Mouse (Mus musculus): ENCODE measurements around the gene Chst11. TPM values are rescaled to one million over a fixed set of nuclear protein-coding genes. Genes with fewer than 3 reads are reported as not detected.
A peak's percentile ranks its signal among the peaks of the same experiment; 100 is the strongest.

The Chst11 gene
- polyA plus RNA-seq, 1 experiment from 2014 or later, result 4.4 TPM

DNA sequence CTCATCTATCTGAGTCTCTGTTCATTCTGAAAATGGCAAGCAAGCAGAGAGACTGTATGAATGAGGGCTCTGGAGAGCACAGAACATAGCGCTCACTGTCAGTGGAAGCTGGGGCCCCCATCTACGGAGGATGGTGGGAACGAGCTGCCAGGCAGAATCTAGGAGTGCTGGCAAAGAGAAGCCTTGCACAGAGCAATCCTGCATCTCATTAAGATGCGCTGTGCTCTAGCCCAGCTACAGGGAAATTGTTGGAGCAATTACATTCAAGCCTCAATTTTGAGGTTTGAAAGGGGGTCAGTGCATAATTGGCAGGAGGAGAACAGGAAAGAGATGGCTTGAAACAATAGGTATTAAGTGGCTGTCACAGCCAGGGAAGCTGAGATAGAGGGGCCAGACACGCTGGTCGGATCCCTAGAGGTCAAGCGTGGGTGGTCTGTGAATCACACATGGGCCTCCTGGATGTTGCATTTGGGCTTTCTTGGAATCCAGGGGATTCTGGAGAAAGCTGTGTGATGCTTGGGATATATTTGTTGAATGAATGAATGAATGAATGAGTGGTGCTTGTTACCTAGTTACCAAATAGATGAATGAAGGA is 121.0 kb downstream of the Chst11 start:
- no peaks in the 10 kb centered on the region for H3K9me3 ChIP-seq (ENCODE audit: control insufficient read depth, low read length)
- H3K9ac ChIP-seq (ENCODE audit: low read depth, low read length), result no peak overlapping the region
- ATAC-seq (ENCODE audit: low read depth) (peak; percentile 46; the same call in 1 of the 2 replicates), DNase-seq (ENCODE audit: low spot score) (peak; percentile 57)
- H3K4me3 ChIP-seq (ENCODE audit: low read depth, low read length), result no peak overlapping the region
- no peaks in the 10 kb centered on the region for H3K36me3 ChIP-seq (ENCODE audit: control insufficient read depth, insufficient read depth, low read length)
- H3K27me3 ChIP-seq (replicated peaks; ENCODE audit: control insufficient read depth, insufficient read depth, low read length), result no peaks in the 10 kb centered on the region
- peaks cover 43% of the 10 kb centered on the region for H3K4me1 ChIP-seq (ENCODE audit: control insufficient read depth, insufficient read depth, low read length)
- peak overlapping the region; percentile 8; the same call in 1 of the 2 replicates for H3K27ac ChIP-seq (replicated peaks; ENCODE audit: low read depth, low read length)
- H3K4me2 ChIP-seq (ENCODE audit: low read depth, low read length), result no peak overlapping the region
- 44% methylated on average over 7 of the region's 7 CpGs for WGBS

DNA sequence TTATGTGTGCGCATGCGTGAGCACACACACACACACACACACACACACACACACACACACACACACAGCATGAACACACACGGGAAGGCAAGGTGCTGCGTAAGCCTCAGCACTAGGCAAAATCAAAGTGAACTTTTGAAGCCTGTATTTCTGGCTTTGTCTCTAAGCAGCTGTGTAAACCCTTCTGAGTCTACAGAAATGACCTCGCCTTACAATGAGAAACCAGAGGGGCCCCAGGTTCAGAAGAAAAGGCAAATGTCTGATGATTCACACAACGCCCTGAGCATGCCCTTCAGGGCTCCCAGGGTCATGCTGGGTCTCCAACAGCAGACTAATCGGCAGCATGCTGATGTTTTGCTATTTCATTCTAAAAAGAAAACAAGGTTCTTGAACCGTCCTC is 122.1 kb downstream of the Chst11 start:
- ATAC-seq (ENCODE audit: low read depth) (no peak; the same call in 1 of the 2 replicates), DNase-seq (ENCODE audit: low spot score) (peak; percentile 50)
- no peak overlapping the region for H3K4me2 ChIP-seq (ENCODE audit: low read depth, low read length)
- H3K4me3 ChIP-seq (ENCODE audit: low read depth, low read length), result no peak overlapping the region
- no peak overlapping the region for H3K9ac ChIP-seq (ENCODE audit: low read depth, low read length)
- no peaks in the 10 kb centered on the region for H3K27me3 ChIP-seq (replicated peaks; ENCODE audit: control insufficient read depth, insufficient read depth, low read length)
- peak overlapping the region; percentile 54 for H3K27ac ChIP-seq (replicated peaks; ENCODE audit: low read depth, low read length)
- H3K36me3 ChIP-seq (ENCODE audit: control insufficient read depth, insufficient read depth, low read length), result no peaks in the 10 kb centered on the region
- no peaks in the 10 kb centered on the region for H3K9me3 ChIP-seq (ENCODE audit: control insufficient read depth, low read length)
- 53% methylated on average over 8 of the region's 8 CpGs for WGBS
- H3K4me1 ChIP-seq (ENCODE audit: control insufficient read depth, insufficient read depth, low read length), result peaks cover 35% of the 10 kb centered on the region

DNA sequence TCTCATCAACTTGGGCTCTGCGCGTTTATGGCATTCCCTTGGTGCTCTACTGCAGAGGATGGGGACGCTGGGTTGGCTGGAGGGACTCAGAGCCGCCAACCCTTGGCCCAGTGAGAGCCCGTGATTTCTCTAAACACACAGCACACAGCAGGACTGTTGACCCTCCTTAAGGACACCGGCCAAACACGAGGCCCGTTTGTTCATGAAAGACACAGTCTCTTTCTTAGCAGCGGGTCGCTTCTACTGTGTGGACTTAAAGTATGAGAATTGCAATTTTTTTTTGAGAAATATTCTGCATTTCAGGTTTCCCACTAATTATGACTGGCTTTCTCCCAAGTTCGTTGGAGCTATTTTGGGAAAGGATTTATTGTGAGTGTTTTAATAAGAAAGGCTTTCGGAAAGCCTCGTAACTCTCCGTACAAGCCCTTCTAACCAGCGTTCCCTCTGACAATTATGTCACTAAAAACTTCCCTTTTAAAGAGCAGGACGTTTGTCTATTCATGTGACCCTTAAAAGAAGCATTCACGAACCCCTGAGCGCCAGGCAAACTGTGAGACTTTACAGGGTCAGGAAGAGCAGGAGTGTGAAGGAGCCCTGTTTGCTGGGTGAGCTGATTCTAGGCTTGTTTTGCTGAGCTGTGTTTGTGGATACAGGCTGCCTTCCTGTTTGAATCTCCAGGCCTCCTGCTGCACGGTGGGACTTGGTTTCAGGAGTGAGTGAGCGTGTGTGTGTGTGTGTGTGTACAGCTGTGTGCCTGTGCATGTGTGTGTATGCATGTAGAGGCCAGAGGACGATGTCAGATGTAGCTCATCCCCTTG is 122.8 kb downstream of the Chst11 start:
- Histone ChIP-seq H3K4me1 (ENCODE audit: control insufficient read depth, insufficient read depth, low read length) (peaks cover 34% of the 10 kb centered on the region), H3K36me3 (ENCODE audit: control insufficient read depth, insufficient read depth, low read length) (no peaks in the 10 kb centered on the region), H3K4me3 (ENCODE audit: low read depth, low read length) (no peak overlapping the region), H3K27ac (replicated peaks; ENCODE audit: low read depth, low read length) (peak overlapping the region; percentile 54), H3K27me3 (replicated peaks; ENCODE audit: control insufficient read depth, insufficient read depth, low read length) (no peaks in the 10 kb centered on the region), H3K4me2 (ENCODE audit: low read depth, low read length) (no peak overlapping the region), H3K9ac (ENCODE audit: low read depth, low read length) (0 out of 2 replicates have a peak overlapping the region, but pooled peaks have one; percentile 32), H3K9me3 (ENCODE audit: control insufficient read depth, low read length) (no peaks in the 10 kb centered on the region)
- DNase-seq (ENCODE audit: low spot score) (no peak), ATAC-seq (ENCODE audit: low read depth) (0 out of 2 replicates have a peak, but pooled peaks have one; percentile 10)
- 43% methylated on average over 21 of the region's 21 CpGs for WGBS

DNA sequence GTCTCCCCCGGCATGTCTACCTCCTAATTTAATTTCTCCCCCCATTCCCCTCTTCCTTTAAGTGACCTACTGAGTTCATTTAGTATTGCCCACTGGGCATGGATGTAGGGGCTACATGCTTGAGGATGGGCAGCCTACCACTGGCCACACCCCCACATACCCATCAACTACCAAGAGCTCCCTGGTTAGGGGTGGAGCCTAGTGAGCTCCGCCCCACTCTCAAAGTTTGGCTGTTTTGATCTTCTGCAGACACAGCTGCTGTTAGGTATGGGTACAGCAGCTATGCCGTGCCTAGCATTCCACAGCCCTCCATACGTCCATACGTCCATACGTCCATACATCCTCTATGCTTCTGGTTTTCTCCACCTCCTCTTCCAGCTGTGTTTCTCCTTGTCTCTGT is 123.6 kb downstream of the Chst11 start:
- H3K4me2 ChIP-seq (ENCODE audit: low read depth, low read length), result no peak overlapping the region
- no peak overlapping the region for H3K4me3 ChIP-seq (ENCODE audit: low read depth, low read length)
- no peaks in the 10 kb centered on the region for H3K36me3 ChIP-seq (ENCODE audit: control insufficient read depth, insufficient read depth, low read length)
- H3K27me3 ChIP-seq (replicated peaks; ENCODE audit: control insufficient read depth, insufficient read depth, low read length), result no peaks in the 10 kb centered on the region
- H3K27ac ChIP-seq (replicated peaks; ENCODE audit: low read depth, low read length), result peak overlapping the region; percentile 54
- DNase-seq (ENCODE audit: low spot score), result no peak
- H3K9me3 ChIP-seq (ENCODE audit: control insufficient read depth, low read length), result no peaks in the 10 kb centered on the region
- H3K4me1 ChIP-seq (ENCODE audit: control insufficient read depth, insufficient read depth, low read length), result peaks cover 34% of the 10 kb centered on the region
- ATAC-seq (ENCODE audit: low read depth), result no peak
- 78% methylated on average over 6 of the region's 6 CpGs for WGBS
- H3K9ac ChIP-seq (ENCODE audit: low read depth, low read length), result no peak overlapping the region

DNA sequence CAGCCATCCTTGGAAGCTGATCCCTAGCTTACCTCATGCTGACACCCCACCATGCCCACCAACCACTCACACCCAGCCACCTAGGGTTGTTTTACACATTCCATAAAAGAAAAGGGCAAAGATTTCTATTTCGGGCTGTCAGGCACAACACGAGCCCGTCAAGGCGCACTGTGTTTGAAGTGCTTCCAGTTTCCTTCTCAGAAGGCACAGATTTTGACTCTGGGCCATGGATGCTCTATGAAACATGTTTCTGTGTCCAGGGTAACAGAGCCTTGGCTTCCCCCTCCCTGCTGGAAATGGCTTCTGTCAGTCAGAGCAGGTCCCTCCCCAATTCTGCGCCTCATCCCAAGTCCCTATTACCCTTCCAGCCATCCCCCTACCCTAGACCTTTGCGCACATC is 125.7 kb downstream of the Chst11 start:
- Histone ChIP-seq H3K9ac (ENCODE audit: low read depth, low read length) (no peak overlapping the region), H3K4me1 (ENCODE audit: control insufficient read depth, insufficient read depth, low read length) (peaks cover 27% of the 10 kb centered on the region), H3K27ac (replicated peaks; ENCODE audit: low read depth, low read length) (no peak overlapping the region), H3K4me2 (ENCODE audit: low read depth, low read length) (no peak overlapping the region), H3K27me3 (replicated peaks; ENCODE audit: control insufficient read depth, insufficient read depth, low read length) (no peaks in the 10 kb centered on the region), H3K9me3 (ENCODE audit: control insufficient read depth, low read length) (no peaks in the 10 kb centered on the region), H3K4me3 (ENCODE audit: low read depth, low read length) (no peak overlapping the region), H3K36me3 (ENCODE audit: control insufficient read depth, insufficient read depth, low read length) (no peaks in the 10 kb centered on the region)
- DNase-seq (ENCODE audit: low spot score) (no peak), ATAC-seq (ENCODE audit: low read depth) (no peak)
- WGBS, result 71% methylated on average over 6 of the region's 6 CpGs

DNA sequence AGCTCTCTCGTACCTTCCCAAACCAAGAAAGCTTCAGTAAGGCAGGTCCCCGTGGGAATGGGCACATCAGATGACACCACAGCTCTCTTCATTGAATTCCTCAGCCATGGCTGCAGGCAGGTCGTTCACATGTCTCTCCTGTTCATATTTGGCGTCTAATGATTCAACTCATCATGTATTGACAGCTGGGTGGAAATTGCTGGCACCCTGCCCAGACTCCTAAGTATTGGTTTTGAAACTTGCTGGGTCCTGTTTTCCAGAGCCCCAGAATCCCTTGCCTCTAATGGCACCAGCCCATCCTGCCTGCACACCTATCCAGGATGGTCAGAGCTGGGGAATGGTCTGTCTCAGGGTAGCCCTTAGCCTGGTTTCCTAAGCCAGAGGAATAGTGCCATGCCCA is 127.0 kb downstream of the Chst11 start:
- no peak overlapping the region for H3K4me3 ChIP-seq (ENCODE audit: low read depth, low read length)
- WGBS, result 56% methylated on average over 4 of the region's 4 CpGs
- H3K36me3 ChIP-seq (ENCODE audit: control insufficient read depth, insufficient read depth, low read length), result no peaks in the 10 kb centered on the region
- ATAC-seq (ENCODE audit: low read depth) (no peak), DNase-seq (ENCODE audit: low spot score) (peak; percentile 56)
- H3K4me1 ChIP-seq (ENCODE audit: control insufficient read depth, insufficient read depth, low read length), result peaks cover 18% of the 10 kb centered on the region
- H3K4me2 ChIP-seq (ENCODE audit: low read depth, low read length), result no peak overlapping the region
- H3K9me3 ChIP-seq (ENCODE audit: control insufficient read depth, low read length), result no peaks in the 10 kb centered on the region
- no peak overlapping the region for H3K9ac ChIP-seq (ENCODE audit: low read depth, low read length)
- no peak overlapping the region for H3K27ac ChIP-seq (replicated peaks; ENCODE audit: low read depth, low read length)
- H3K27me3 ChIP-seq (replicated peaks; ENCODE audit: control insufficient read depth, insufficient read depth, low read length), result no peaks in the 10 kb centered on the region

DNA sequence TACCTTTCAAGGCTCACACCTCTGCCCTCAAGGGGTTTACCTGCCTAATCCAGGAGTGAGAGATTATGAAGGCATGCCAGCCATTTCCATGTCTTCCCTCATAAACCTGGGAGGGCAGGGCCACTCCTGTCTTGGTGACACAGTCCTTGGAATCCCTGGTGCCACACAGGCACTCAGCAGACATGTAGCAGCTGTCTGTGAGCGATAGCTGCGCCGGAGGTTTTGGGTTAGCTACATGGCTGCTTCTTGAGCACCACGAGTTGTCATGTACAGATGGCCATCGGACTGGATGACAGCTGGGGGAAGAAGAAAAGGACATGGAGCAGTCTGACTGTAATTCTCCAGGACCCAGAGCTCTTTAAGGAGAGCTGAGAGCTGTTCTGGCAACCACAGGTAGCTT is 129.3 kb downstream of the Chst11 start:
- Histone ChIP-seq H3K4me3 (ENCODE audit: low read depth, low read length) (no peak overlapping the region), H3K27ac (replicated peaks; ENCODE audit: low read depth, low read length) (no peak overlapping the region), H3K27me3 (replicated peaks; ENCODE audit: control insufficient read depth, insufficient read depth, low read length) (no peaks in the 10 kb centered on the region), H3K4me2 (ENCODE audit: low read depth, low read length) (no peak overlapping the region), H3K9me3 (ENCODE audit: control insufficient read depth, low read length) (no peaks in the 10 kb centered on the region), H3K4me1 (ENCODE audit: control insufficient read depth, insufficient read depth, low read length) (peaks cover 9% of the 10 kb centered on the region; the same call in 1 of the 2 replicates), H3K9ac (ENCODE audit: low read depth, low read length) (no peak overlapping the region), H3K36me3 (ENCODE audit: control insufficient read depth, insufficient read depth, low read length) (no peaks in the 10 kb centered on the region)
- ATAC-seq (ENCODE audit: low read depth), result no peak
- DNase-seq (ENCODE audit: low spot score), result no peak
- WGBS, result 81% methylated on average over 5 of the region's 5 CpGs

DNA sequence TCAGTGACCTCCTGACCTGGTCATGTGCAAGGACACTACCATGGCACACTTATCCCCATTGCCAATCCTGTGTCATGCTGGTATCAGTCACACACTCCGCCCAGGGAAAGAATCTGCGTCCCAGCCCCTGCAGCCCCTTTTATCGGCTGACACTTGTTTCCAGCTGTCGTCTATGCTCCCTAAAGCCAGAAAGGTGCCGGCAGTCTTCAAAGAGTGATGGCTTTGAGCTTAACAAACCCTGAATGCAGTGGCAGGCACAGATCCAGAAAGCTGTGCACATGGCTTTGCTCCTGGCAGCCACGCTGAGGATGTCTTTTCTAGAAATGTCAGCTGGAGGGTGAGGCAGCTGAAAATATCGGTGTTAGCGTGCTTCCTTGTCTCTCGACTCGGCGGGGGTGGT is 131.6 kb downstream of the Chst11 start:
- H3K27ac ChIP-seq (replicated peaks; ENCODE audit: low read depth, low read length), result no peak overlapping the region
- H3K4me1 ChIP-seq (ENCODE audit: control insufficient read depth, insufficient read depth, low read length), result peaks cover 9% of the 10 kb centered on the region; the same call in 1 of the 2 replicates
- no peaks in the 10 kb centered on the region for H3K27me3 ChIP-seq (replicated peaks; ENCODE audit: control insufficient read depth, insufficient read depth, low read length)
- peak; percentile 90 for DNase-seq (ENCODE audit: low spot score)
- no peaks in the 10 kb centered on the region for H3K36me3 ChIP-seq (ENCODE audit: control insufficient read depth, insufficient read depth, low read length)
- H3K4me3 ChIP-seq (ENCODE audit: low read depth, low read length), result no peak overlapping the region
- no peak overlapping the region for H3K4me2 ChIP-seq (ENCODE audit: low read depth, low read length)
- ATAC-seq (ENCODE audit: low read depth), result peak; percentile 22; the same call in 1 of the 2 replicates
- H3K9me3 ChIP-seq (ENCODE audit: control insufficient read depth, low read length), result no peaks in the 10 kb centered on the region
- WGBS, result 32% methylated on average over 11 of the region's 11 CpGs
- H3K9ac ChIP-seq (ENCODE audit: low read depth, low read length), result no peak overlapping the region
